Mouse (Mus musculus): ENCODE data around the gene Pecam1.
"Not testable (repeated sequence)": the region's sequence is repeated elsewhere in the genome, so short reads cannot be mapped to it uniquely, and the experiment has no call there.

The Pecam1 gene

GRCm38 (mm10) chr11:106633456-106633855, 117.0 kb downstream of the Pecam1 start:
- no peak for DNase-seq (ENCODE audit: low spot score in 2 of 2)

GRCm38 (mm10) chr11:106627692-106628091, 122.7 kb downstream of the Pecam1 start:
- peak; percentile 40 to 57 for DNase-seq (ENCODE audit: low spot score in 2 of 2)

GRCm38 (mm10) chr11:106625577-106625976, 124.9 kb downstream of the Pecam1 start:
- no peak for DNase-seq (ENCODE audit: low spot score in 2 of 2)

- no peak for DNase-seq (ENCODE audit: low spot score in 2 of 2)
These were observed 126.8 kb downstream of the Pecam1 start for GRCm38 (mm10) chr11:106623629-106624028.

GRCm38 (mm10) chr11:106622056-106622455, 128.4 kb downstream of the Pecam1 start:
- no peak for DNase-seq (ENCODE audit: low spot score in 2 of 2)

GRCm38 (mm10) chr11:106618768-106619167, 131.7 kb downstream of the Pecam1 start:
- DNase-seq (ENCODE audit: low spot score in 2 of 2): not testable (repeated sequence)

- no peak for DNase-seq (ENCODE audit: low spot score in 2 of 2)
These were observed 132.4 kb downstream of the Pecam1 start for GRCm38 (mm10) chr11:106617821-106618580.

GRCm38 (mm10) chr11:106615561-106615960, 134.9 kb downstream of the Pecam1 start:
- DNase-seq (ENCODE audit: low spot score in 2 of 2): no peak

- DNase-seq (ENCODE audit: low spot score in 2 of 2): peak; percentile 43 to 59
These were observed 136.1 kb downstream of the Pecam1 start for GRCm38 (mm10) chr11:106614339-106614645.

- no peak for DNase-seq (ENCODE audit: low spot score in 2 of 2)
These were observed 136.6 kb downstream of the Pecam1 start for GRCm38 (mm10) chr11:106613638-106614338.

- DNase-seq (ENCODE audit: low spot score in 2 of 2): peak; percentile 97
These were observed 137.3 kb downstream of the Pecam1 start, which contains the start of gene Tex2 for GRCm38 (mm10) chr11:106612961-106613637. TSS of gene Tex2 (minus strand) at chr11:106613423.

GRCm38 (mm10) chr11:106612209-106612960, 138.0 kb downstream of the Pecam1 start:
- DNase-seq (ENCODE audit: low spot score in 2 of 2): peak in 1 of 2 experiments; percentile 44

GRCm38 (mm10) chr11:106609731-106610130, 140.7 kb downstream of the Pecam1 start:
- no peak for DNase-seq (ENCODE audit: low spot score in 2 of 2)

- no peak for DNase-seq (ENCODE audit: low spot score in 2 of 2)
These were observed 143.1 kb downstream of the Pecam1 start for GRCm38 (mm10) chr11:106607316-106607715.

- no peak for DNase-seq (ENCODE audit: low spot score in 2 of 2)
These were observed 144.4 kb downstream of the Pecam1 start for GRCm38 (mm10) chr11:106606042-106606441.

All from heart, adult 9 months (tissue).